Mouse (Mus musculus) NIH3T3 (cell line): Measurements from ENCODE around the gene Ms4a10.
A peak's percentile ranks its signal among the peaks of the same experiment; 100 is the strongest.

Experiments used
- DNase-seq: peaks from one replicate; pipeline ENCODE4 v3.0.0-alpha.2; 2012; ENCODE audit warnings: low read depth

Ms4a10 gene

DNA sequence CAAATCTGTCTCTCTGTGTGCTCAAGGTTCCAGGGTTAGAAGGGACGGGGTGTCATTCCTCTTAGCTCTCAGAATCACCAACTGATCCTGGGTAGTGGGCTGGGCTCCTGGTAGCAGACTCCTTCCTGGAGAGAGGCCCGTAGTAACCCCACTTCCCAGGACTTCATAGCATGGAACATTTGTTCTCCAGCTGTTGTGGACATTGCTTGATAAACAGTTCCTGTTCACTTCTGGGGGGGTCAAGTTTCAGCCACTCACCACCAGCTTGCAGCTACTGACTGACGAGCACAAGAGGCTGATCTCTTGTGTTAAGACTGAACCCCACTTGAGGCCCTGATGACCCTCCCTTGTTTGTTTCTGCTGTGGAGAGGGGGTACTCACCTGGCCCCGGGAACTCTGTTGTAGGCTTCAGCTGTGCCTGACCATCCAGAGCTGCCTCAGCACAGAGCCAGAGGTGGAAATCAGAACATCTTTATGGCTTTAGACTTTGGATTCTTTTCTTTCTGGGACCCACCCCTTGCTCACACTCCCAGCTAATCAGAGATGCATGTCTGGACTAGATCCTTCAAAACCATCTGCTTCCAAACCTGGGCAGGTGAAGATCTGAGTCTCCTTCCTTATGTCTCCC is at the start of gene Ms4a10:
Ms4a10 (minus strand) TSS at position 433 of the 628 bp plus-strand sequence.
- DNase-seq, result no peak

DNA sequence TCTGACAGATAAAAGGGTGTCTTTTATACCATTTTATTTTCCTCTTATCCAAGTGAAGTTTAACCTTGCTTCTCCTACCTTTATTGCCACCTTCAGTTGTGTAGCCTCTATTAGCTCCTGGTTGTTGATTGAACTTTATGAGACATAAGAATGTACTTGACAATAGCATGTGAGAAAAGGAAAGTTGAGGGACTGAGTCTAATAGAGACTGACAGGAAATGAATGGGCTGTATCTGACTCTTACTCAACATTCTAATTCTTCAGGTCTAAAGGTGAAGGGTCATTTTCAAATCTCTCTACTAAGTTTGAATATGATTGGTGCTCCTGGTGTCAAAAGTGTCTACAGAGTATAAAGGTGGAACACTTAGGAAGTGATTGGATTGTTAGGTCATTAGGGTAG is 47.9 kb upstream of the Ms4a10 start:
- no peak for DNase-seq

DNA sequence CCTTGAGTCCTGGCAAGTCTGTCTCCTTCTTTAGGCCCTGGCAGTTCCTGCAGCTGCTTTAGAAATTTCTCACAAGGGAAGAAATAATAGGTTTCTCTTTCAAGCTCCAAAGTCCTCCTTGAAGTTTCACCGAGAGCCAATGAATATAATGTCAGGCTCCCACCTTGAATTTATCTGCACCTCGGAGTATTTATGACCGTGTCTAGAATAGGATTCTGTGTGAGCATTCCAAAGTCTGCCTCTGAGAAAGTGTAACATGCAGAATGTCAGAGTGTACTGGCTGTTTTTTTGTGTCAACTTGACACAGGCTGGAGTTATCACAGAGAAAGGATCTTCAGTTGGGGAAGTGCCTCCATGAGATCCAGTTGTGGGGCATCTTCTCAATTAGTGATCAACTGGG is 43.4 kb upstream of the Ms4a10 start, which contains the start of gene Ms4a18:
Ms4a18 (minus strand) TSS at position 141 of the 400 bp plus-strand sequence.
- DNase-seq, result no peak

DNA sequence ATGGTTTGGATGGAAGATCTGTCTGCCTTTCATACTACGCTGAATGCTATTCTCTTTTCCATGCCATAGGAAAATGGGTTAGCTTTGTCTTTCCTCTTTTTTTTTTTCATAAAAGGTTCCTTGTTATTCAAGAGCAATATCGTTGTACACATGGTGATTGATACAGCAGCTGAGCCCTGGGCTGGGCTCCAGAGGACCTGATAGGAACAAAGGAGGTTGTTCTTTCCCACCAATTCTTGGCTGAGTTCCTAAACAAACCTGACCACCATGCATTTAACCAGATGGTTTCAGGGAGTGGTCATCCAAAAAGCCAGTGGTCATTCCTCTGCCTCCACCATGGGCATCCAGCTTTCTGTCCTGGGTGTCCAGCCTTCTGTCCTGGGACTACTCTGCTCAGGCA is 42.8 kb upstream of the Ms4a10 start:
- DNase-seq, result peak; percentile 15

DNA sequence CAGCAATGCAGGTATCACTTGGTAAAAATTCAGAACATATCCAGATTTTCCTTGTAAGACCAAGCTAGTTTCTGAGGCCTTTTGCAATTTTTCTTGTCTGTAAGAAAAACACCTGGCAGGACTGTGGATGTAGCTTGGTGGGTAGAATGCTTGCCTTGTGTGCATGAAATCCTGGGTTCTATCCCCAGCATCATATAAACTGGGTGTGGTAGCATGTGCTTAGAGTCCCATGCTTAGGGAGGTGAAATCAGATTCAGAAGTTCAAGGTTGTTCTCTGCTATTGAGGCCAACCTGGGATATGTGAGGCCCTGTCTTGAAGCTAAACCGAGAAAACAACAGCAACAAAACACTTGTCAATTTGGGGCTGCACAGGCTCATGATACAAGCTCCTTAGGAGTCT is 41.5 kb upstream of the Ms4a10 start:
- DNase-seq, result no peak

DNA sequence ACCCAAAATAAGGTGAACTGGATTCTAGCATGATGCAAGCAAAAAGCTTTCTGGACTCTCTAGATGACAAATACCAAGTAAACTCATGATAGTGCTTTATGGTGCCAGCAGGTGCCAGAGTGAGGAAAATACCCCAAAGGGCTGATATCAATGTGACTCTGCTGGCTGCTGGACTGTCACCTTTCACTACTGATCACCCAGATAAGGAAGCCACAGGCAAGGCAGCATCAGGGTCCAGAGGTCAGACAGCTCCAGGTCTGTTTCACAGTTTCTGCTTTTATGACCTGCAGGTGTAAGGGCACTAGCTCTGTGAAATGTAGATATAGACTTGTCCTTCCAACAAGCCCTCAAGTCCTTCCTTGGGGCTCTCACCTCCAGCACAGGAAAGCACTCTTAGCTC is 41.0 kb upstream of the Ms4a10 start:
- no peak for DNase-seq

DNA sequence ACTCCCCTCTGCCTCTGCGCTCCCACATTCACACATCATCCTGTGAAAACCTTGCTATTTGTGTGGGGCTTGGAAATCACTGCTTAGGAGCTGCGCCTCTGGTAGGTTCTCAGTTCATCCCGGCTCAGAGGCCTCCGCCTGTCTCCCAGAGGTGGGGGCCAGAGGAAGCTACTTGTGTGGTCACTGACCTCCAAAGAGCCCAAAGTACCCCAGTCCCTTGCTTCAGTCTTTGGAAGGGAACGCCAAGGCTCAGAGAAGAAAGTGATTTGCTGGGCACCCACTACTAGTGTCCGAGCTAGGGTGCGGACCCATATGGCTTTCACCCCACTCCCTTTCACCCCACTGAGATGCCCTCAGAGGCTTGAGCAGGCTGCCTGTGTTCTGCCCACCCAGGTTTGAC is 18.7 kb upstream of the Ms4a10 start, which contains the start of gene Ms4a15:
Ms4a15 (minus strand) TSS at position 101 of the 400 bp plus-strand sequence.
- no peak for DNase-seq

DNA sequence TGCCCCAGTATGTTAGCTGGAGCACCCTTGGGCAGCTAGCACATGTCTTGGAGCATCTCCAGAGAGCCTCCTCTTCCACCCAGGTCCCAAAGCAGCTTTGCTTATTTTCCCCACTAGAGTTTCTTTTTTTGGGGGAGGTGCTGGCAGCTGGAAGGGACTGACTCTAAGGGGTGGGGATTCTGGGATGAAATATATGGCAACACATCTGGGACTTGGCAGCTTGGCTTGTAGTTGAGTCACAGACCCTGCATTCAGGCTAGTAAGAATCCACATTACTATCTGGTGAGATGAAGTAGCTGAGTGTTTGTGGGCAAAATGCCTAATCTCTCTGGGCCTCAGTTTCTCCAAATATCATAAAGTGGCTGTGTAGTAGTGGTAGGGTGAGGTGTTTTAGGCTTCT is 17.4 kb upstream of the Ms4a10 start:
- peak; percentile 76 for DNase-seq

DNA sequence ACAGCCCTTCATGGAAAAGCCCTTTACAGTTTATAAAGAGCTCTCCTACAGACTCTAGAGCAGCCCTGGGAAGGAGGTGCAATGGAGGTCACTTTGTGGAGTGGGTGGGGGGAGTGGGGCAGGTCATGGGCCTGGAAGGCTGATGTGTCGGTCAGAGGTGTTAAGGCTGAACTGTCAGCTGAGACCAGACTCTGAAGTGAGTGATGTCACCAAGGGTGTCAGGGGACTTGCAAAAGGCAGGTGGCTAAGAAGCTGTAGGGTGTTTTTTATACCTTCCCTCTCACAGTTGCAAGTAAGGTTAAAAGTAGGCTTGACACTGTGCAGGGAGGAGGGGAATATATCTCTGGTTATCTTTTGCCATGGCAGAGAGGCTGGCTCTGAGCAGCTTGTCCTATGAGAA is 16.3 kb upstream of the Ms4a10 start:
- no peak for DNase-seq

DNA sequence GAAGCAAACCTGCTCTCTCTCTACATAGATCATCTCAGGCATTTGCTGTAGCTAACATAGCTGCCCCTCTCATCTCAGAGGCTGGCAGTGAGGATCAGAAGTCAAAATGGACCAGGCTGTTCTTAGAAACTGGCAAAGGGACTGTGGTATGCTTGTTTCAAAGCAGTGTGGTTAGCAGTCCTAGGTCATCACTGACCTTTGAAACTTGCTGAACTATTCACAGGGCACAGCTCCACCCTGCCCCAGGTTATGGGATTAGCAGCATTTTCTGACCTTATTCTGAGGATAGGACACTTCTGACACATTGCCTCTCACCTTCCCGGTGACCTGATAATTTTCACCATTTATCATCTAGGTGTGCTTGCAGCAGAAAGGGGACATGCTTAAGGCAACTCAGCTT is 14.1 kb upstream of the Ms4a10 start:
- no peak for DNase-seq

DNA sequence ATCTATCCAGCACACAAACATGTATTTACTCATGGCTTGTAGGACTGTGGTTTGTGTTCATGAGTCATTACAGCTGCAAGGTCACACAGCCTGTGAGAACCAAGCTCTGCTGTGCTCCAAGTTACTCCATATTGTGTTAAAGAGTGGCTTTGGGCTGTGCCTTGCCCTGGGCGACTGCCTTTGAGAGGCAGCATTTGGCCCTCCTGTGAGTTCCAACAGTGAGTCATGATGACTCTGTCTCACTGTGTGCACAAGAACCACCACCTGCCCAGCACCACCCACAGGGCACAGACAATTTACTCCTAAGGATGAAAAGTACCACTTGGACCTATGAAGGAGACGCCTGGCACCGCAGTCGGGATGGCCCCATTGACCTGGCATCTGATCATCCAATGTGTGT is 11.4 kb upstream of the Ms4a10 start:
- peak; percentile 61 for DNase-seq

DNA sequence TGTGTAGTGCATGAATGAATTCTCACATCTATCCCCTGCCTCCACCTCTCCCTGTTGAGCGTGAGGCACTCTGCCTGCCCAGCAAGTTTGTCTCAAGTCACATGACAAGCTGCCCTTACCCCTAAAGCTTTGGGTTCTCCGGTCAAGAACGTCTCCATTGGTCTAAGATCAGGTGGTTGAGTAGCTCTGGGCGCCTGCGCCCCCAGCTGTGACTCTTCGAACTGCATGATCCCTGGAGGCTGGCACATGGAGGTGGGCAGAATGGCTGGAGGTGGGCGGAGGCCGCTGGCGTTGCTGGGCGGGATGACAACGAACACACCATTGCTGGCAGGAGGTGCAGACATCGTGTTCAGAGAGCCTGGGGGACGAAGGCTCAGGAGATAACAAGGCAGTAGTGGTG is 10.1 kb upstream of the Ms4a10 start:
- DNase-seq, result no peak

DNA sequence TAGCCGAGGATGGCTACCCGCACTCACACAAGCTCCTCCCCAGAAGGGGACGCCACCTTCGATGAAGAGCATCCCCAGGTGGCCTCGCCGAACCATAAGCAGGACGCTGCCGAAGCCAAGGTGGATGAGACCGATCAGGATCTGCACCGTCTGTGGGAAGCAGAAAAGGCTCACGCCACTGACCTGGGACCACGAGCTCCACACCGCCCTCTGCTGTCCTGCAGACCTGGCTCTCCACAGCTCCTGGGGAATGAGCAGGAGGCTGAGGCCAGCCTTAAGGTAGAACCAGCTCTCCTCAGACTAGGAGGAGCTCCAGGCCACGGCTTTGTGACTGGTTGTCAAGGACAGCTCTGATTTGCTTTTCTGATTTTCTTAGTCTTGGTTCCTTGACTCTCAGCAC is 8.7 kb upstream of the Ms4a10 start:
- peak; percentile 35 for DNase-seq

DNA sequence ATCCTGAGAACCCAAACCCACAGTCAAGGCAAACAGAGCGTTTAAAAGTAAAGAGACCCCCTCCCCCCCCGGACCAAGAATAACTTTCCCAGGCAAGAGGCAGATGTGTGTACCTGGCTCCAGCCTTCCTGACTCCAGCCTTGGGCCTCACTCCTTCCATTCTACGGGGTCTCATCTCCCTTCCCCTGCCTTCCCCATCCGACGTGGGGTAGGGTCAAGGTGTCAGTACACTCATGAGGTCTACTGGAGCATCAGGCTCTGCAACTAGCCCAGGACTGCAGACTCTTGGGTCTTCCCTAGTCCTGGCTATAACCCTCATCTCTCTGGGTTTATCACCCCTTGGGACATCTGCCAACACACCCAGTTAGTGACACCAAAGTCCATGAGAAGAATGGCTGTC is 5.7 kb upstream of the Ms4a10 start:
- DNase-seq, result no peak

DNA sequence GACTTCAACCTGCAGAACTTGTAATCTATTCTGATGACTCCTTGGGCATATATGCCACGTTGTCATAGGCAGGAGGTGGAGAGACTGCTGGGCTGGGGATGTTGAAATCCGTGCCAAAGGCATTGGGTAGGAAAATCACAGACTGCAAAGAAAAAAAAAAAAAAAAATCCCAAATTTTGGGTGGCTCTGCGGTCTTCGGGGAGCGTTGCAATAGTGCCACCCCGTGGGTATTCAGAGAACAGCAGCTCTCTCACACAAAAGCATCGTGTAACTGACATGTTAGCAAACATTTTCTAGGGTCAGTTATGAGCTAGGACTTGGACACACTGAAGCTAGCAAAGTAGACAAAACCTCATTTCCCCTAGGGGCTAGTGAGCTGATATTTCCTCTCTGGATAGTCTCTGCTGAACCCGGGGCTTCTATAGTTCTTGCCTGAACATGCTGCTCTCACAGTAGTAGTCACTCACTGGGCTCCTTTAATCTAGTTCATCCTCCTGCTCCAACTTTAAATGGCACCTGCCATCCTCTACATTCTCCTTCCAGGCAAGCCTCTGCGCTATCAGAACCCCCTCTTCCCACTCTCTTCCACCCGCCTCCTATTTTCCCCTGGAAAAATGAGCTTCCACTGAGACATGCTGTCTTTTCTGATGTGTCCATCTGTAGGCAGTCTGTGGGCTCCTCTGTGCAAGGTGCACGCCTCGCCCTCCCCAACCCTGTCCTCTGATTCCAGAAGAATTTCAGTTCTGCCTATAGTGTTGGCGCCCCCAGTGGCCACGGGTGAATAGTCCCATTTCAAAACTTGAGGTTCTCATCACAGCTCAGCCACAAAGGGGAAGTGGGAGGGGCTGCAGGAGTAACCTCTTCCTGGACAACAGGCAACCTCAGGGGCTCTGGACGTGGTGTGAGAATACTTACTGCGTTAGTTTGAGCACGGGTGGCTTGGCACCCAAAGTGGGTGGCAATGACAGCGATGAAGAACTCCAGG is 5.0 kb upstream of the Ms4a10 start:
- DNase-seq, result peak; percentile 87

DNA sequence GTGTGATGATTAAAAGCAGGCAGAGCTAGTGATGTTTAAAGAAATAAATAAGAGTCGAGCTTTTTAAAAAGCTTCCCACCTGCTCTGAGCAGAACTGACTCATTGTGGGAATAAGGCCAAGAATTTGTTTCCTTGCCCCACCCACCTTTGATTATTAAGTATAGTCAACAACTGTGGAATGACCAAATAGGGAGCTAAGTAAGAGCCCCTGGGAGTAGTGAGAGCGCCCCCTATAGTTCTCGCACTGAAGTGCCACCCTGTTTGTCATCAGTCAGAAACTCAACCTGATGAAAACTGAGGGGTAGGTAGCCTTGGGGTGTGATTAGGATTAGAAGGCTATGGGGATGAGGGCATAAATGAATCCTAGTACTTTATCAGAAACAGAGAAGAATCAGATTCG is 1.8 kb upstream of the Ms4a10 start:
- peak; percentile 89 for DNase-seq

DNA sequence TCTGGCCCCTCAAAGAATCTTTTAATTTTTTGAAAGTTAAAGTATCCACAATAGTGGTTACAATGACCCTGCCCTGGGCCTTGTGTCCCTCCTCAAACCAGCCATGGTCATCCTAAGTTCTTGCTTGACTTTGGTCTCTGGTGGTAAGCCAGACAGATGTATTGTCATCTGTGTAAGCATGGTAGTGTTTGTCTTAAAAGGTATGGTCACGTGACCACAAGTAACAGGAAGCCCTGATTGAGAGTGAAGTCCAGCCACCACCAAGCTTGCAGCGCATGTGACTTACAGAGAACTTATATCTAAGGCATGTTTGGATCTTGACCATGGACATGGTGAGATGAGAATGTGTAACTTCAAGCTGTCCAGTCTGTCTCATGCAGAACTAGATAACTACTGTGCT is 717 bp upstream of the Ms4a10 start:
- no peak for DNase-seq

DNA sequence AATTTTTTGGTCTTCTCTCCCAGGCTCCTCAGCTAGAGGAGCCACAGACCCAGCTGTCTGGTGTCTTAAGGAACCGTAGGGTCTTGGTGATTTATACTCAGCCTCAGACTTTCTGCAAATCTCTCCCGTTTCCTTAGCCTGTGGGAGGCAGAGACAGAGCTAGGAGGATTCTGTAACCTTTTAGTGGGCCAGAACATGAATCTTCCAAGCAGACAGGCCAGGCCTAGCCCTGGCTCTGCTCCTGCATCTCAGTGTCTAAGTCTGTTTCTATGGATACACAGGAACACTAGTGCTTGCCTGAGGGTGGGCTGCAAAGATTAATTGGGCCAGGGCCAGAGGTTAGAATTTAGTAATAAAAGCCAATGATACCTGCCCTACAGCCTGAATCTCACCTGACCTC is 1.3 kb downstream of the Ms4a10 start:
- DNase-seq, result no peak

DNA sequence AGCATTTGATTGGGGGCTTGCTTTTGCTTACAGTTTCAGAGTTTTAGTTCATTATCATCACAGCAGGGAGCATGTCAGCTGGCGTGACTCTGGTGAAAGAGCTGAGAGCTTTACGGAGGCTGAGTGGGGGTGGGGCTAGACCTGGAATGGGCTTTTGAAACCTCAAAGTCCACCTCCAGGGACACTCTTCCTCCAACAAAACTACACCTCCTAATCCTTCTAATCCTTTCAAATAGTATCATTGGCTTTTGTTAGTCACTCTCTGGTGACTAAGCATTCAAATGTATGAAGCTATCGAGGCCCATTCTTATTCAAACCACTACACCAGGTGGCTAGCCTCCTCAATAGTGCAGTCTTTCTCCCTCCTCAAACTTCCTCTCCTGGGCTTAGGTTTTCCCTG is 1.8 kb downstream of the Ms4a10 start:
- no peak for DNase-seq

DNA sequence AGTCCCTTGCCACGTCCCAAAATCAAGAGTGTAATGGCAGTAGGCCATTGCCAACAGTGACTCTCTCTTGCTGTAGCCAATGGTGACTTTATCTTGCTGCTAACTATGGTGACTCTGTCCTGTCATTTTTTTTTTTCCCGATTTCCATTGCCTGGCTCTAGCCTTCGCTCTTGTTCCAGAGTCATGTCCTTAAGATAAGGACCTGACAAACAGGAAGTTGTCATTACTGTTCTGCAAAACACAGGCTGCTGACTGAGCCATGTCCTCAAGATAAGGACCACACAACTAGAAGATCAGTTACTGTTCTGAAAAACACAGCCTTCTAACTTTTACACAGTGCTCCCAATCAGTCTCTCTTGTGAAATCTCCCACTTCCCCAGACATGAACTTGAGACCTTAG is 4.0 kb downstream of the Ms4a10 start:
- DNase-seq, result no peak

DNA sequence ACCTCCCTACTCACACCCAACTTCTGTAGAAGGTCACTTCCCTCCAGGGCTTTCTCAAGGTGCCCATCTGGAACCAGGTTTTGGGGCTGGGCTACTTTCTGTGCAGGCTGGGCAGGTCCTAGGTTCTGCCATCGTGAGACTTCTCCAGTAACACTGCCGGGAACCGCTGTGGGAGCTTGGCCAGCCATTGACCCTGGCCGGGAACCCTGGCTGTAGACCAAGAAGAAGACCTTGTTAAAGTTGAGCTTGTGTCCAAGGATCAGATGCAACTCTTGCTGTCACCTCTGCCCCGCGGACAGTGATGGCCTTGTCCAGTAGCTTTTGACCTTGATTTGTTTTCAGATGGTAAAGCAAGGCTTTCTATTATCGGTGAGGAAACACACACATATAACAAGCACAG is 5.9 kb downstream of the Ms4a10 start:
- DNase-seq, result no peak

DNA sequence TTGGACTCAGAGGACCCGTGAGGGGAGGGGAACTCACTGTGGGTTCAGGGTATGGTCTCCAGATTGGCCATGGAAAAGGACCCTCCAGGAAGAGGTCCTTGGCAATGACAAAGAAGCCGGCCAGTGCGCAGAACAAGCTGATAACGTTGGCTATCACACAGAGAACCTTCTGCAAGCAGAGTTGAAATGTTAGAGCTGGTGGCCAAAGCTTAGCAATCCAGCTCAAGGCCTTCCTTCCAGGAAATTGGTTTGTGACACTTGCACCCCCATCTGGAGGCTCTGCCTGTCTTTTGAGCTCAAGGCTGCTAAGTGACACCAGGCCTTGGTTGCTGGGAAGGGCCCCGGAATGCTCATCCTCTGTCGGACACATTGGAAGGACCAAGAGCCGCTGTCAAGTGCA is 8.7 kb downstream of the Ms4a10 start:
- DNase-seq, result no peak

DNA sequence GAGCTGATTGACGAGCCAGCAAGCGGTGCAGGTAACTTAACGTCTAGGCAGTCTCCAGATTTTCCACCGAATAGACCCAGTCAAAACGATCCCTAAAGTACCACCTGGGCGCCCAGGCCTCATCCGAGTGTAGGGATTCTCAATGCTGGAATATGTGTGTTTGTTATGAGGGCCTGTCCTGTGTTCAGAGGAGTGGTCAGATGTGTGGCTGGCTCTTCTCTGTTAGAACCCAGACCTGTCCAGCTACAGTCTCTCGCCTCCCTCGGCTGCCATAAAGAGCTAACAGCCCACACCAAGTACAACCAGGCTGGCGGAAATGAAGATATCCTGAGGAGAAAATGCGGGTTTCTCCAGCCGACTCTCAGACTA is 14.5 kb downstream of the Ms4a10 start:
- no peak for DNase-seq
